Mouse (Mus musculus): ENCODE data around the gene Zfp462.

DNA sequence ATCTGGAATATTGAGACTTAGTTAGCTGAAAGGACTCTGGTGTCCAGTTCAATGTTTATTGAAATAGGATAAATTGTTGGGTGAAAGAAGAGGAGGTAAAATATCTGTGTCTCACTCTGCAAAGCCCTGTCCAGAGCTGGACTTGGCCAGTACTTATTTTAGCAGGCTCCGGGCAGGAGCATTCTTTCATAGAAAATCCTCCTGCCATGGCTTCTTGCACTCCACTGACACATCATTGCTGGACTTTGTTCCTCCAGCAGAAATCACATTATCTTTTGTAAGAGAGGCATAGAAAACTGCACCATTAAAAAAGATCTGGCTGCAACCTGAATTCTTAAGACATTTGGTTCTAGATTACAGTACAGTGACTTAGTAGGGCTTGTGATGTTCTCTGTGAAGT lies 61.2 kb downstream of the Zfp462 start:
- TF ChIP-seq GATA1 (IDR thresholded peaks at IDR 0.05; ENCODE audit: borderline replicate concordance, low read length) (no peak), CTCF (IDR thresholded peaks at IDR 0.05; ENCODE audit: low read depth, low read length) (no peak)

All from G1E (cell line).